Mouse (Mus musculus) ES-CJ7 (cell line): ENCODE measurements around the gene Iqschfp.
A peak's percentile ranks its signal among the peaks of the same experiment; 100 is the strongest.

Source experiments
- DNase-seq: peaks from one replicate; pipeline ENCODE4 v3.0.0; 2011; ENCODE audit warnings: low read depth, low spot score

Iqschfp gene

GRCm38 (mm10) chr3:67954459-67955065 lies 62.5 kb downstream of the Iqschfp start:
- DNase-seq = no peak

GRCm38 (mm10) chr3:67959672-67960071 lies 67.6 kb downstream of the Iqschfp start:
- DNase-seq = no peak

GRCm38 (mm10) chr3:67960133-67960532 lies 68.1 kb downstream of the Iqschfp start:
- DNase-seq = no peak

- DNase-seq = no peak
Measured at GRCm38 (mm10) chr3:67960727-67961126, 68.7 kb downstream of the Iqschfp start.

GRCm38 (mm10) chr3:67961934-67962639 lies 70.1 kb downstream of the Iqschfp start:
- no peak for DNase-seq

GRCm38 (mm10) chr3:67974340-67974998 lies 82.4 kb downstream of the Iqschfp start:
- DNase-seq = no peak

GRCm38 (mm10) chr3:67980006-67980405 lies 88.0 kb downstream of the Iqschfp start:
- no peak for DNase-seq

- no peak for DNase-seq
Measured at GRCm38 (mm10) chr3:67983329-67983728, 91.3 kb downstream of the Iqschfp start.

- DNase-seq = no peak
Measured at GRCm38 (mm10) chr3:68002415-68002814, 110.4 kb downstream of the Iqschfp start.

GRCm38 (mm10) chr3:68012342-68012741 lies 120.3 kb downstream of the Iqschfp start:
- no peak for DNase-seq

GRCm38 (mm10) chr3:68015786-68016185 lies 123.8 kb downstream of the Iqschfp start:
- DNase-seq = no peak

- DNase-seq = no peak
Measured at GRCm38 (mm10) chr3:68019401-68019800, 127.4 kb downstream of the Iqschfp start.

- DNase-seq = no peak
Measured at GRCm38 (mm10) chr3:68036097-68036496, 144.1 kb downstream of the Iqschfp start.

- no peak for DNase-seq
Measured at GRCm38 (mm10) chr3:68042951-68043350, 150.9 kb downstream of the Iqschfp start.

- DNase-seq = peak; percentile 49
Measured at GRCm38 (mm10) chr3:68045475-68046416, 153.7 kb downstream of the Iqschfp start.

- peak; percentile 41 for DNase-seq
Measured at GRCm38 (mm10) chr3:68053538-68053937, 161.5 kb downstream of the Iqschfp start.

- no peak for DNase-seq
Measured at GRCm38 (mm10) chr3:68055071-68055470, 163.0 kb downstream of the Iqschfp start.

GRCm38 (mm10) chr3:68056373-68057275 lies 164.6 kb downstream of the Iqschfp start:
- peak; percentile 58 for DNase-seq

GRCm38 (mm10) chr3:68059162-68059800 lies 167.2 kb downstream of the Iqschfp start:
- peak; percentile 50 for DNase-seq

GRCm38 (mm10) chr3:68064731-68065130 lies 172.7 kb downstream of the Iqschfp start, which contains the start of gene Schip1:
Gene Schip1 (plus strand): TSS chr3:68064802.
- peak; percentile 70 for DNase-seq
